Mouse (Mus musculus): ENCODE results near the gene Ndufa6.
"Not testable (repeated sequence)": the region's sequence is repeated elsewhere in the genome, so short reads cannot be mapped to it uniquely, and the experiment has no call there.

Ndufa6 gene

GRCm38 (mm10) chr15:82368146-82368545 lies 14.0 kb upstream of the Ndufa6 start:
- no peak for DNase-seq (ENCODE audit: low read depth, low spot score)

GRCm38 (mm10) chr15:82364561-82364960 lies 10.4 kb upstream of the Ndufa6 start:
- DNase-seq (ENCODE audit: low read depth, low spot score), result not testable (repeated sequence)

- not testable (repeated sequence) for DNase-seq (ENCODE audit: low read depth, low spot score)
Observed at GRCm38 (mm10) chr15:82363801-82364200, 9.7 kb upstream of the Ndufa6 start.

GRCm38 (mm10) chr15:82362234-82362633 lies 8.1 kb upstream of the Ndufa6 start:
- DNase-seq (ENCODE audit: low read depth, low spot score), result no peak

DNA sequence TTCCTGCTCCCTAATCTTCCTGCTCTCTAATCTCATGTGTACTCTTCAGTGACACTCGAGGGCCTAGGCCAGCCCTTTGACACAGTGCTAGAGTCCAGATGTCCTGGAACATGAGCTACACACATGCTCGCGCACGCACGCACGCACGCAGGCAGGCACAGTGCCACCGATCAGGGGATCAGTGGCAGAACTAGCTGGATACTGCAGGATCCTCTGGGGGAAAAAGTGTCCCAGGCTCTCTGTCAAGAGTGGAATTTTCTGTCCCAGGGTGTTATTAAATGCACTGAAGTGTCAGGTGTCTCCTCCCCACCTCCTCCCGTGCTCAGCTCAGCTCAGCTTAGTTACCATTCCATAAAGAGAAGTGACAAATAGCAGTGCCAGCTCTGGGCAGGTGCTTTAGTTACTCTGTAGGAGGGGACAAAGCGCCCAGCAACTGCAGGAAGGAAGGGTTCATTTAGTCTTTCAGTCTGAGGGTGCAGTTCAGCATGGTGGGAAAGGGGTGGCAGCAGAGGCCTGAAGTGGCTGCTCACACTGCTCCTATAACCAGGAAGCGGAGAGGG lies 7.4 kb upstream of the Ndufa6 start:
- DNase-seq (ENCODE audit: low read depth, low spot score), result no peak

DNA sequence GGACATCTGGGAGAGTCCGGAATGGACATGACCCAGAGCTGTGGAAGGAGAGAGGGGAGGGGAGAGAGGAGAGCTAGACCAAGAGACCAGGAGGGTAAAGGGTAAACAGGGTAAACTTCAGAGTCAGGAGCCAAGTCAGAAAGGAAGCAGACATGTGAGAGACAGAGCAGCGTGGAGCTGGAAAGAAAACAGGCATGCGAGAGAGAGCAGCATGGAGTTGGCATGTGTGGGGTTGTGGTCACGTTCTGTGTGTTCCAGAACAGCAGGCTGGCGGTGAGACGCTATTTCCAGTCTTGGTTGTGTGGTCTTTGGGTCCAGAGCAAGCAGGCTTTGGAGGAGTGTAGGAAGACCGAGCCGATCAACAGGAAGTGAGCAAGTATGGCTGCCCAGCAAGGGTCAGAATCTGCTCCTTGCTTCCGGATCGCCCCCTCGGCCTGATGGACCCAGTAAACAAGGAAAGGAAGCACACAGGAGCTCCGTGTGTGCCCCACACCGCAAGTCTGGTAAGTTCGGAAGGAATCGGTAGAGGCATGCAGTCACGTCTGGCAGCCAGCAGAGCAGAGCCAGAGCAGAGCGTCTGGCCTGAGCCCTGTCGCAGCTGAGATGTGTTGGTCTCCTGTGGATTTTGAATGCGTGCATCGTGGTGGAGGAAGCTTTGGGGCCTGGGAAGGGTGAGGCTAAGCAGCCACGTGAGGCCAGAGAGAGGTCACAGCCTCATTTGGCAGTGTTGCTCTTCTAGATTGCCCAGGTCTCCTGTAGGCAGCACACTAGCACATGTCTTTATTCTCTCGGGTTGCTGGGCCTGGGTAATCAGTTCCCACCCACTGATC lies 4.5 kb upstream of the Ndufa6 start:
- DNase-seq (ENCODE audit: low read depth, low spot score), result no peak

GRCm38 (mm10) chr15:82353745-82354113 lies 393 bp downstream of the Ndufa6 start:
- no peak for DNase-seq (ENCODE audit: low read depth, low spot score)

DNA sequence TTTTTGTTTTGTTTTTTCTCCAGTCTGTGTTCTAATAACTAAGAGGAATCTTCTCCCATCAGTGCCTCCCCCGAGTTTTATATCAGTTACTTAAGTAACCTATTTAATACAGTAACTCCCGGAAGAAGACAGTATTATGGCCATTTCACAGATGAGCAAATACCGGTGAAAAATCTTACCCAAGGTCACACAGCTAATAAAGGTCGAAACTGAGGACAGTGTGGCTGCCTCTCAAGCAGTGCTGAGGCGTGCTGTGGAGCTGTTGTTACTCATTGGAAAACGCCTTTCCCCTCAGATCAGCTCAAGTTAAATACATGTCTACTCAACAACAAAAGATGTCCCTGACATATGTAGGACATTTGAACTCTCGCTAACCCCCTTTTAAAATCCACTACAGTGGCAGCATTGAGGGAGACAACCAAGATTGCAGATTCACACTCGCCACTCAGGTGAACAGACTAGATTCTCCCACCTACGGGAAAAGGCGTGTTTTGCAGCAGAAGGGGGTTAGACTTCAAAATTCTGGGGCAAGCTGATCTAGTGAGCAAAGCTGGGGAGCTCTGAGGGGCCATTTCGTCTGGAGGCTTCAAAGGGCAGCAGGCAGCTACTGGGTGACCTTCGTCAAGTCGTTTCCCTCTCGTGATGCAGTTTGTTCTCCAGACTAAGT lies 911 bp downstream of the Ndufa6 start:
- DNase-seq (ENCODE audit: low read depth, low spot score), result peak; percentile 53

- DNase-seq (ENCODE audit: low read depth, low spot score), result no peak
Observed at GRCm38 (mm10) chr15:82351480-82351879, 2.6 kb downstream of the Ndufa6 start.

- no peak for DNase-seq (ENCODE audit: low read depth, low spot score)
Observed at GRCm38 (mm10) chr15:82350349-82350748, 3.8 kb downstream of the Ndufa6 start.

GRCm38 (mm10) chr15:82348999-82349341 lies 5.2 kb downstream of the Ndufa6 start:
- DNase-seq (ENCODE audit: low read depth, low spot score), result no peak

DNA sequence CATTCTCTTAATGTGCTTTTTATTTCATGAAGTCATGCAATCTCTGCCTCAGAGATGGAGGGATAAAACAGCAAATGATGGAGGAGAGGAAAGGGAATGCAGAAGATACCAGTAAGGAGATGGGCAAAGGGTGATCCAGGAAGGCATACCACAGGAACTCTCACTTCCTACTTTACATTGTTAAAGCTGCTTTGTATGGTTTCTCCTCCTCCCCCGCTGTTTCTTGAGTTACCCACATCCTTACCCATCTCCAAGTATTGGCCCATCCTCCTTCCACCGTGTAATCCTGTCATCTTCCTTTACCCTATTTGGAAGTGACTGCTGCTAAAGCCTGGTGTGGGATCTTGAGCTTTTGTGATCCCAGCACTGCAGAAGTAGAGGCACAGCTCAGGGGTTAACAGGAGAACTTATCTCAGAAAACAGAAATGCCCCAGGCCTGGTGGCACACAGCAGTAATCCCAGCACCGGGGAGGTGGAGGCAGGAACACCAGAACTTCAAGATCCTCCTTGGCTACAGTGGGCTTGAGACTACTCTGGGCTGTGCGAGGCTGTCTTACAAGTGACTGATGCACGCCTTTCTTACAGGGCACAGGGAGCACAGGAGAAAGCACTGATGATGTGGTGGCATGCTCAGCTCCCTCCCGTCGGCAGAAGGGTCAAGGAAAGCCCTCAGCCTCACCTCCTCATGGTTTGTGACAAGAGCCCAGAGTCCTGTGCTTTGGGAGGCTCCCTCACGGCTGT lies 5.7 kb downstream of the Ndufa6 start:
- peak; percentile 42 for DNase-seq (ENCODE audit: low read depth, low spot score)

- DNase-seq (ENCODE audit: low read depth, low spot score), result no peak
Observed at GRCm38 (mm10) chr15:82347852-82348251, 6.3 kb downstream of the Ndufa6 start.

DNA sequence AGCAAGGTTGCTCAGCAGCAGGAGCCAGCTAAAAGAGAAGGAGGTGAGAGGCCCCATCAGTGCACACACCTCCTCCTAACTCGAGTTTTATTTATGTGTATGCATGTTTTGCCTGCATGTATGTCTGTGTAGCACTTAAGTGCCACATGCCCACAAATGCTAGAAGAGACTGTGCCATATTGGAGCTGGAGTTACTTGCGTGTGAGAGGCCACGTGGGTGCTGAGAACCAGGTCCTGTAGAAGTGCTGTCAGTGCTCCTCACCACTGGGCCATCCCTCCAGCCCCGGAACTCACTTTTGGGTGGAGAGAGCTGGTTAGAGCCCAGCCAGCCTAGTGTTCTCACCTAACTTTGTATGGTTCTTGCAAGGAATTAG lies 6.8 kb downstream of the Ndufa6 start:
- DNase-seq (ENCODE audit: low read depth, low spot score), result no peak

- peak; percentile 47 for DNase-seq (ENCODE audit: low read depth, low spot score)
Observed at GRCm38 (mm10) chr15:82346580-82347302, 7.4 kb downstream of the Ndufa6 start.

GRCm38 (mm10) chr15:82345820-82346470 lies 8.2 kb downstream of the Ndufa6 start:
- peak; percentile 99 for DNase-seq (ENCODE audit: low read depth, low spot score)

- no peak for DNase-seq (ENCODE audit: low read depth, low spot score)
Observed at GRCm38 (mm10) chr15:82344971-82345370, 9.2 kb downstream of the Ndufa6 start.

DNA sequence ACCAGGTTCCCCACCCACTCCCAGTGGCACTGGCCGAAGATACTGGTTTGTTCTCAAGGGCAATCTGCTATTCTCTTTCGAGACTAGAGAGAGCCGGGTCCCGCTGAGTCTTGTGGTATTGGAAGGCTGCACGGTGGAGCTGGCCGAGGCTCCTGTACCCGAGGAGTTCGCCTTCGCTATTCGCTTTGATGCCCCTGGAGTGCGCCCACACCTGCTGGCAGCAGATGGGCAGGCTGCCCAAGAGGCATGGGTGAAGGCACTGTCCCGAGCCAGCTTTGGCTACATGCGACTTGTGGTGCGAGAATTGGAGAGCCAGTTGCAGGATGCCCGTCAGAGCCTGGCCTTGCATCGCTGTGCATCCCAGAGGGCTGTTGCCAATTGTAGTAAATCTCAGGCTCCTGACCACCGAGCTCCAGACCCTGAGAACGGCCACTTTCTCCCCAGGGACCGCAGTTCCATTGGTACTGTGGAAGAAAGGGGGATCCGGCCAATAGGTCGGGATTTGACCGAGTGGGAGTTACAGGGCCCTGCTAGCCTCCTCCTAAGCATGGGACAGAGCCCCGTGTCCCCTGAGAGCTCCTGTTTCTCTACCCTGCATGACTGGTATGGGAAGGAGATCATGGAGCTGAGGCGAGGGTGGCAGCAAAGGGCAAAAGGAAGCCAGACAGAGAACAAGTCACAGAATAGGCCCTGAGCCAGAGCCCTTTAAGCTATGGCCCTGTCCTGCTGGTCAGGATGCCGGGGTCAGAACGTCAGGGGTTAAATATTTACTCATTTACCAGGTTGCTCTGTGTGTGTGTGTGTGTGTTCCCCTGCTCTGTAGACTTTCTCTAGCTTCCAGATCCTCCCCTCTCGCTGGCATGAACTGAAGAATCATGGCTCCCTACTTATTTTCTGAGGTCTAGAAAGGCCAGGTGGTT lies 10.5 kb downstream of the Ndufa6 start:
- DNase-seq (ENCODE audit: low read depth, low spot score), result no peak

GRCm38 (mm10) chr15:82342543-82342935 lies 11.6 kb downstream of the Ndufa6 start:
- DNase-seq (ENCODE audit: low read depth, low spot score), result no peak

Data from A20 (cell line).